Mouse (Mus musculus) heart, postnatal 0 days (tissue): ENCODE data around the gene Gm8871. TPM values are rescaled to one million over a fixed set of nuclear protein-coding genes. Genes with fewer than 3 reads are reported as not detected.
"Not testable (repeated sequence)": the region's sequence is repeated elsewhere in the genome, so short reads cannot be mapped to it uniquely, and the experiment has no call there.

Experiments used
- ATAC-seq: fragments of 200-750 bp; cut with Nextera tagmentation; 2 replicates; pipeline ENCODE4 v1.8.0; 2017; ENCODE audit warnings: low read depth, moderate number of reproducible peaks, moderate library complexity; ENCODE audit not compliant: insufficient read depth
- DNase-seq: peaks from one replicate; pipeline ENCODE4 v3.0.0-alpha.2; 2016; ENCODE audit warnings: low spot score
- H3K27ac ChIP-seq: fragments of 300-500 bp; sonication (generic); 2 replicates; pipeline ENCODE4 v1.5.1; 2014; ENCODE audit warnings: low read depth, mild to moderate bottlenecking
- H3K27me3 ChIP-seq: fragments of 300-500 bp; sonication (generic); 2 replicates; pipeline ENCODE4 v1.6.1; 2014; ENCODE audit warnings: low read length, mixed read lengths; ENCODE audit not compliant: control insufficient read depth, insufficient read depth
- H3K36me3 ChIP-seq: fragments of 300-500 bp; sonication (generic); replicated peaks from 2 replicates; pipeline ENCODE4 v1.6.1; 2014; ENCODE audit warnings: low read length, mixed read lengths; ENCODE audit not compliant: control insufficient read depth, insufficient read depth
- H3K4me1 ChIP-seq: fragments of 300-500 bp; sonication (generic); 2 replicates; pipeline ENCODE4 v1.6.1; 2014; ENCODE audit warnings: antibody characterized with exemption; ENCODE audit not compliant: control insufficient read depth, insufficient read depth
- H3K4me2 ChIP-seq: fragments of 300-500 bp; sonication (generic); 2 replicates; pipeline ENCODE4 v1.6.1; 2014; ENCODE audit warnings: low read depth, mild to moderate bottlenecking, low read length, moderate library complexity
- H3K4me3 ChIP-seq: fragments of 300-500 bp; sonication (generic); 2 replicates; pipeline ENCODE4 v1.5.1; 2014; ENCODE audit warnings: low read depth, low read length
- H3K9ac ChIP-seq: fragments of 300-500 bp; sonication (generic); replicated peaks from 2 replicates; pipeline ENCODE4 v1.6.1; 2014; ENCODE audit warnings: low read depth, low read length, mixed read lengths
- H3K9me3 ChIP-seq: fragments of 300-500 bp; sonication (generic); replicated peaks from 2 replicates; pipeline ENCODE4 v1.6.1; 2016; ENCODE audit warnings: low read length; ENCODE audit not compliant: control insufficient read depth
- WGBS: fragments of 180-500 bp; shearing (Covaris S2); extraction: QIAGEN DNeasy Blood & Tissue Kit; methylation state at CpG from one replicate; pipeline ENCODE4 v1.1.7; 2014; 5-methylcytosine and 5-hydroxymethylcytosine counted together
- polyA plus RNA-seq: library from polyadenylated mRNA; unstranded; fragments of >200 nt; fragmentation: Nextera tagmentation; extraction: Ambion mirVana; gene quantifications from 2 replicates; pipeline ENCODE4 v1.2.1, GENCODE M21; 2015
- total RNA-seq: library from RNA; depleted of rRNA; stranded (reverse); fragments of >200 nt; gene quantifications from 2 replicates; pipeline ENCODE4 v1.2.3, GENCODE M21; 2014; ENCODE audit warnings: low replicate concordance; rRNA removed

The Gm8871 gene
- not detected in 2 replicates for total RNA-seq
- polyA plus RNA-seq: not detected in 2 replicates

DNA sequence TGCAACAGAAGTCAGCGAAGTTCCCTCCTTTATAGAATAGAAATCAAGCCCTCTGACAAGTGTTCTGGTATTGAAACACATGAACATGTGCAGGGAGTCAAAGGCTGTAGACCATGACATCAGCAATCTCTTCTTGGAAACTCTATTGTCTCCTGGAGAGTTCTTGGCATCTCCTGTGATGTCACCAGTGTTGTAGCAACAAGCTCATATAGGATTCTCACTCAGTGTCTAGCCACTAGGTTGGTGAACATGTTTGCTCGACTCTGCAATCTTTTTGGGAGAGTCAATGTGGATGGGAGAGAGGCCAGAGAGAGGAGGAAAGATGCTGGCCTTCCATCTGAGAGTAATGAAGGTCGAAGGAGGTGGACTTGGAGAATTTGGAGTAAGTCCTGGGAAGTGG, at the start of gene Gm8871, which contains the start of gene Gm8857:
Gm8871 (plus strand) TSS at position 301 of the 400 bp plus-strand sequence.
Gm8857 (plus strand) TSS at position 303 of the 400 bp plus-strand sequence.
- 22% methylated on average over 2 of the region's 3 CpGs for whole genome bisulfite sequencing

GRCm38 (mm10) chr5:10953512-10953911, 5.9 kb downstream of the Gm8871 start:
- not testable (repeated sequence) for H3K4me1 ChIP-seq, H3K36me3 ChIP-seq, H3K27me3 ChIP-seq, ATAC-seq, H3K9ac ChIP-seq, DNase-seq, H3K4me3 ChIP-seq, H3K27ac ChIP-seq, H3K9me3 ChIP-seq, H3K4me2 ChIP-seq
- 74% methylated on average over 2 of the region's 2 CpGs for WGBS

More for the DNA sequence above, at the start of gene Gm8871, which contains the start of gene Gm8857:
- not testable (repeated sequence) for H3K27ac ChIP-seq, H3K9ac ChIP-seq, H3K4me1 ChIP-seq, H3K36me3 ChIP-seq, DNase-seq, ATAC-seq, H3K4me2 ChIP-seq, H3K4me3 ChIP-seq, H3K27me3 ChIP-seq, H3K9me3 ChIP-seq

GRCm38 (mm10) chr5:10958057-10958456, 10.5 kb downstream of the Gm8871 start:
- not testable (repeated sequence) for H3K4me2 ChIP-seq, H3K4me1 ChIP-seq, H3K27me3 ChIP-seq, H3K27ac ChIP-seq, H3K36me3 ChIP-seq, DNase-seq, H3K4me3 ChIP-seq, ATAC-seq, H3K9ac ChIP-seq, H3K9me3 ChIP-seq
- WGBS: 71% methylated on average over 5 of the region's 8 CpGs

Other genes with a start within 250 kb of the Gm8871 start
- gene Gm8857, start within 50 bp of the Gm8871 start, total RNA-seq: not detected in 2 replicates
- gene Gm8857, start within 50 bp of the Gm8871 start, polyA plus RNA-seq: not detected in 2 replicates
- not detected in 2 replicates for gene Gm8879, start 179.8 kb downstream of the Gm8871 start, total RNA-seq
- not detected in 2 replicates for gene Gm8879, start 179.8 kb downstream of the Gm8871 start, polyA plus RNA-seq
- not detected in 2 replicates for gene Gm5861, start 235.3 kb downstream of the Gm8871 start, total RNA-seq
- not detected in 2 replicates for gene Gm5861, start 235.3 kb downstream of the Gm8871 start, polyA plus RNA-seq